17 mouse cellular contexts compared by ENCODE assay signal in genomic region chr9:69514206-69514605, GRCm38 (mm10).
"Had no signal": no experiment of that assay in that cellular context is flagged by ENCODE, and none has a peak within 500 bp of the region (broad histone marks: within the 10 kb centered on the region; RNA-seq: fewer than 3 reads in every experiment).

No protein-coding gene starts in this region.

- H3K4me3 ChIP-seq: limb, embryonic 12.5 days; liver, embryonic 13.5 days; lung, embryonic 15.5 days; megakaryocyte, embryonic 14.5 days; midbrain, embryonic 12.5 days had no signal

- H3K36me3 ChIP-seq: limb, embryonic 12.5 days; liver, embryonic 13.5 days; lung, embryonic 15.5 days; midbrain, embryonic 12.5 days had no signal

- H3K9ac ChIP-seq: limb, embryonic 12.5 days; liver, embryonic 13.5 days; liver, postnatal 0 days; lung, embryonic 15.5 days; midbrain, embryonic 12.5 days had no signal

- H3K27me3 ChIP-seq: liver, embryonic 13.5 days had no signal

- H3K4me2 ChIP-seq: limb, embryonic 12.5 days; liver, embryonic 13.5 days; lung, embryonic 15.5 days; midbrain, embryonic 12.5 days had no signal

- DNase-seq: kidney, adult 11 months; kidney, adult 9 months; kidney, postnatal 36 days; layer of hippocampus, adult 9-11 months; liver; liver, embryonic 13.5 days; liver, postnatal 0 days; lung, postnatal 14 days; thymus, postnatal 4 days had no signal

- H3K4me1 ChIP-seq: liver, embryonic 13.5 days; megakaryocyte, embryonic 14.5 days had no signal

- H3K27ac ChIP-seq: kidney, postnatal 0 days; limb, embryonic 12.5 days; liver, embryonic 13.5 days; lung, embryonic 15.5 days; macrophage; midbrain, embryonic 12.5 days; stomach, postnatal 0 days had no signal

- H3K9me3 ChIP-seq: limb, embryonic 12.5 days; liver, embryonic 13.5 days; lung, embryonic 15.5 days; midbrain, embryonic 12.5 days had no signal

- ATAC-seq: liver, postnatal 0 days; midbrain, embryonic 16.5 days had no signal
